19 mouse cellular contexts compared by ENCODE assay signal in the genomic region with DNA sequence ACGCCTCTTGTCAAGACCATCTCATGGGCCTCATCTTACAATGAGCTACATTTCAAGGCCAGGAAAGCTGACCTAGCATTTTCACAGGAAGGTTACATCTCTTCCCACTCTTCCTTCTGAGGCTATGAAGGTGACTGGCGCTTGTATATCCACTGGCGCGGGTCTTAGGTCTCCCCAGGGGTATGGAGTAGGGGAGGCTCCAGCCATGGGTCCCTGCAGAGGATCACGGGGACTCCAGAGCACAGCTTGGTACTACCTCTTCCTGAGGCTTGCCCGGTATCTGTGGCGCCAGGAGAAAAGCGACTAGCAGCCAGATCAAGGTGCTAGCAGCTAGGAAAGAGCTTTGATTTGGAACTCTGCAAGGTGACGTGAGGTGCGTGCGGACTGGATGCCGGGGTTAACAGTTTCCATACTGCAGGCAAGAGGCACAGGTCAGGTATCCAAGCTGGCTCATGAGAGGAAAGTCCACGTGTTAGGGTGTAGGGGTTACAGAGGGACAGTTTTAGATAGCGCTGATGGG. TPM values are rescaled to one million over a fixed set of nuclear protein-coding genes. Genes with fewer than 3 reads are reported as not detected.
DNase-seq lines count a peak whose midpoint lies in the region; ATAC-seq and TF ChIP-seq lines count a peak whose summit lies in the region.
"Had no signal": no experiment of that assay in that cellular context is flagged by ENCODE, and none has a peak within 500 bp of the region (broad histone marks: within the 10 kb centered on the region; RNA-seq: fewer than 3 reads in every experiment).

No protein-coding gene starts in this region.

- no peak overlapping the region for H3K27ac ChIP-seq in embryonic facial prominence, embryonic 15.5 days (replicated peaks)
- H3K27ac ChIP-seq in embryonic facial prominence, embryonic 10.5 days (replicated peaks) = no peak overlapping the region
- peak overlapping the region; percentile 94 for H3K27ac ChIP-seq in heart, adult 2 months
- H3K27ac ChIP-seq in heart, embryonic 15.5 days = peak overlapping the region; percentile 96
- H3K27ac ChIP-seq in stomach, embryonic 15.5 days = no peak overlapping the region
- H3K27ac ChIP-seq: embryonic facial prominence, embryonic 13.5 days; forebrain, embryonic 10.5 days; forebrain, embryonic 15.5 days; hindbrain, embryonic 15.5 days; kidney, embryonic 15.5 days had no signal

- no peak for DNase-seq in embryonic facial prominence, embryonic 10.5 days (ENCODE audit: low spot score)
- no peak for DNase-seq in heart, adult 2 months
- DNase-seq in heart, postnatal 14 days = no peak
- no peak for DNase-seq in heart, adult 9 months (ENCODE audit: low spot score in 2 of 2)
- DNase-seq: B cell, adult 2 months; cerebellum, adult 11-12 months; cerebellum, adult 9-10 months; cerebellum, postnatal 25 days had no signal

- no peak for TF ChIP-seq CTCF in heart, adult 2 months (IDR thresholded peaks at IDR 0.05)

- no peaks in the 10 kb centered on the region for H3K36me3 ChIP-seq in embryonic facial prominence, embryonic 15.5 days
- no peaks in the 10 kb centered on the region for H3K36me3 ChIP-seq in embryonic facial prominence, embryonic 10.5 days (replicated peaks)
- peaks cover 18% of the 10 kb centered on the region for H3K36me3 ChIP-seq in heart, adult 2 months (ENCODE audit: control insufficient read depth, insufficient read depth, low read length)
- H3K36me3 ChIP-seq in heart, embryonic 15.5 days = no peaks in the 10 kb centered on the region
- H3K36me3 ChIP-seq in stomach, embryonic 15.5 days = no peaks in the 10 kb centered on the region
- H3K36me3 ChIP-seq: embryonic facial prominence, embryonic 13.5 days; forebrain, embryonic 10.5 days; forebrain, embryonic 15.5 days; hindbrain, embryonic 15.5 days; kidney, embryonic 15.5 days had no signal

- TF ChIP-seq POLR2A in heart, adult 2 months (IDR thresholded peaks at IDR 0.05; ENCODE audit: insufficient read depth, low read depth, low read length) = no peak

- intact Hi-C loops in heart, adult 2 months (cut with DNase I) = loop anchor here (5.0 kb wide), 1 partner anchor 64 kb away; no protein-coding TSS in a partner anchor
- intact Hi-C loops in heart, postnatal 14 days (cut with DNase I) = loop anchor here (2.0 kb wide), 2 partner anchors 39 to 57 kb away; no protein-coding TSS in a partner anchor

- no peak for TF ChIP-seq EP300 in heart, adult 2 months (IDR thresholded peaks at IDR 0.05; ENCODE audit: insufficient read depth, low read depth, low read length)

- 76% methylated on average over 14 of the region's 14 CpGs for WGBS in embryonic facial prominence, embryonic 15.5 days
- WGBS in embryonic facial prominence, embryonic 10.5 days = 83% methylated on average over 14 of the region's 14 CpGs
- 73% methylated on average over 14 of the region's 14 CpGs for WGBS in heart, adult 2 months
- WGBS in heart, embryonic 15.5 days = 82% methylated on average over 14 of the region's 14 CpGs
- WGBS in stomach, embryonic 15.5 days = 78% methylated on average over 14 of the region's 14 CpGs

- ATAC-seq in embryonic facial prominence, embryonic 15.5 days (ENCODE audit: insufficient number of reproducible peaks, low FRiP score, low TSS enrichment, low read depth) = no peak
- ATAC-seq in heart, embryonic 15.5 days (replicated peaks; ENCODE audit: insufficient number of reproducible peaks, insufficient read depth, low FRiP score, low read depth) = no peak
- no peak for ATAC-seq in stomach, embryonic 15.5 days (ENCODE audit: insufficient read depth, low FRiP score, low read depth)
- no peak for ATAC-seq in CD4-positive, CD25-positive, alpha-beta regulatory T cell, adult 4 months
- ATAC-seq: forebrain, embryonic 15.5 days had no signal

- H3K9ac ChIP-seq in embryonic facial prominence, embryonic 15.5 days = no peak overlapping the region
- H3K9ac ChIP-seq in heart, adult 2 months (ENCODE audit: low read depth, low read length) = no peak overlapping the region
- H3K9ac ChIP-seq in heart, embryonic 15.5 days = 0 out of 2 replicates have a peak overlapping the region, but pooled peaks have one; percentile 9
- H3K9ac ChIP-seq in stomach, embryonic 15.5 days = no peak overlapping the region
- H3K9ac ChIP-seq: embryonic facial prominence, embryonic 13.5 days; forebrain, embryonic 15.5 days; hindbrain, embryonic 15.5 days; kidney, embryonic 15.5 days had no signal

- H3K4me1 ChIP-seq in embryonic facial prominence, embryonic 15.5 days = peaks cover 40% of the 10 kb centered on the region
- peaks cover 41% of the 10 kb centered on the region for H3K4me1 ChIP-seq in embryonic facial prominence, embryonic 10.5 days
- peaks cover 30% of the 10 kb centered on the region for H3K4me1 ChIP-seq in heart, adult 2 months (ENCODE audit: control insufficient read depth, insufficient read depth, low read length)
- peaks cover 71% of the 10 kb centered on the region for H3K4me1 ChIP-seq in heart, embryonic 15.5 days (replicated peaks)
- peaks cover 30% of the 10 kb centered on the region for H3K4me1 ChIP-seq in stomach, embryonic 15.5 days

- H3K4me3 ChIP-seq in embryonic facial prominence, embryonic 15.5 days (replicated peaks) = no peak overlapping the region
- no peak overlapping the region for H3K4me3 ChIP-seq in embryonic facial prominence, embryonic 10.5 days
- no peak overlapping the region for H3K4me3 ChIP-seq in heart, adult 2 months
- H3K4me3 ChIP-seq in heart, embryonic 15.5 days = peak overlapping the region; percentile 75
- H3K4me3 ChIP-seq in stomach, embryonic 15.5 days (replicated peaks) = no peak overlapping the region
- H3K4me3 ChIP-seq: embryonic facial prominence, embryonic 13.5 days; forebrain, embryonic 10.5 days; forebrain, embryonic 15.5 days; hindbrain, embryonic 15.5 days; kidney, embryonic 15.5 days had no signal

- H3K4me2 ChIP-seq in embryonic facial prominence, embryonic 15.5 days (replicated peaks) = 0 out of 2 replicates have a peak overlapping the region, but pooled peaks have one; percentile 10
- H3K4me2 ChIP-seq in heart, embryonic 15.5 days = peak overlapping the region; percentile 73
- H3K4me2 ChIP-seq in stomach, embryonic 15.5 days = peak overlapping the region; percentile 93; the same call in 1 of the 2 replicates
- H3K4me2 ChIP-seq: embryonic facial prominence, embryonic 13.5 days; forebrain, embryonic 15.5 days had no signal

- H3K27me3 ChIP-seq in embryonic facial prominence, embryonic 15.5 days = peaks cover 17% of the 10 kb centered on the region
- H3K27me3 ChIP-seq in embryonic facial prominence, embryonic 10.5 days (replicated peaks; ENCODE audit: low read depth, poor library complexity, severe bottlenecking) = peaks cover 58% of the 10 kb centered on the region
- no peaks in the 10 kb centered on the region for H3K27me3 ChIP-seq in heart, adult 2 months (ENCODE audit: control insufficient read depth, insufficient read depth, low read length)
- peaks cover 14% of the 10 kb centered on the region; the same call in 1 of the 2 replicates for H3K27me3 ChIP-seq in heart, embryonic 15.5 days
- H3K27me3 ChIP-seq in stomach, embryonic 15.5 days (replicated peaks) = no peaks in the 10 kb centered on the region
- H3K27me3 ChIP-seq: hindbrain, embryonic 15.5 days had no signal

- no peaks in the 10 kb centered on the region for H3K9me3 ChIP-seq in embryonic facial prominence, embryonic 15.5 days (replicated peaks)
- H3K9me3 ChIP-seq in embryonic facial prominence, embryonic 10.5 days = no peaks in the 10 kb centered on the region
- no peaks in the 10 kb centered on the region for H3K9me3 ChIP-seq in heart, embryonic 15.5 days (replicated peaks)
- no peaks in the 10 kb centered on the region for H3K9me3 ChIP-seq in stomach, embryonic 15.5 days
- H3K9me3 ChIP-seq: embryonic facial prominence, embryonic 13.5 days; forebrain, embryonic 10.5 days; forebrain, embryonic 15.5 days; hindbrain, embryonic 15.5 days; kidney, embryonic 15.5 days had no signal

- no peaks in the 10 kb centered on the region for H3K79me2 ChIP-seq in heart, adult 2 months (replicated peaks; ENCODE audit: control insufficient read depth, insufficient read depth, low read length)

RNA-seq across cellular contexts. Expression of a gene that starts 2.7 kb away (rescaled TPM):
- 51.4 and 61.1 TPM in 2 replicates for polyA plus RNA-seq in embryonic facial prominence, embryonic 15.5 days (2015; fragmentation: Nextera tagmentation; extraction: Ambion mirVana)
- 7.8 and 8.2 TPM in 2 replicates for polyA plus RNA-seq in embryonic facial prominence, embryonic 10.5 days (2016; fragmentation: Nextera tagmentation; extraction: Ambion mirVana)
- total RNA-seq in heart, adult 2 months (2021) = 100 to 1,000 TPM; 114 to 129 TPM
- polyA plus RNA-seq in heart, adult 2 months (2012; rRNA removed) = 133 and 153 TPM in 2 replicates
- total RNA-seq in heart, postnatal 14 days (2021) = 100 to 1,000 TPM; 121 to 122 TPM
- polyA plus RNA-seq in heart, embryonic 15.5 days (2015; fragmentation: Nextera tagmentation; extraction: Ambion mirVana) = 222 and 235 TPM in 2 replicates
- 113 and 130 TPM in 2 replicates for polyA plus RNA-seq in stomach, embryonic 15.5 days (2015; fragmentation: Nextera tagmentation; extraction: Ambion mirVana)
- not detected for polyA plus RNA-seq in CD4-positive, CD25-positive, alpha-beta regulatory T cell, adult 4 months (2017; shearing (Covaris generic))
- total RNA-seq: MEL had no signal

RNA-seq across cellular contexts. Expression of a gene that starts 56.6 kb away (rescaled TPM):
- polyA plus RNA-seq in embryonic facial prominence, embryonic 15.5 days (2015; fragmentation: Nextera tagmentation; extraction: Ambion mirVana) = 0.72 and 0.85 TPM in 2 replicates
- 0.13 and 0.20 TPM in 2 replicates for polyA plus RNA-seq in embryonic facial prominence, embryonic 10.5 days (2016; fragmentation: Nextera tagmentation; extraction: Ambion mirVana)
- 1 to 10 TPM; 4.8 to 8.0 TPM for total RNA-seq in heart, adult 2 months (2021)
- polyA plus RNA-seq in heart, adult 2 months (2012; rRNA removed) = 10.2 and 17.0 TPM in 2 replicates
- total RNA-seq in heart, postnatal 14 days (2021) = 10 to 100 TPM; 13.8 to 14.6 TPM
- polyA plus RNA-seq in heart, embryonic 15.5 days (2015; fragmentation: Nextera tagmentation; extraction: Ambion mirVana) = 1.6 and 2.1 TPM in 2 replicates
- polyA plus RNA-seq in stomach, embryonic 15.5 days (2015; fragmentation: Nextera tagmentation; extraction: Ambion mirVana) = 2.8 and 3.0 TPM in 2 replicates
- polyA plus RNA-seq in CD4-positive, CD25-positive, alpha-beta regulatory T cell, adult 4 months (2017; shearing (Covaris generic)) = not detected
- total RNA-seq: MEL had no signal
- polyA plus RNA-seq: forebrain, embryonic 15.5 days; hindbrain, embryonic 11.5 days had no signal

Comparison
In these comparisons a context has a peak if more than half of its experiments do, and no peak if none do; other contexts are left out.
1. H3K27ac ChIP-seq: peak in heart, adult 2 months (single experiment) and heart, embryonic 15.5 days (single experiment); none in embryonic facial prominence, embryonic 15.5 days (single experiment), embryonic facial prominence, embryonic 10.5 days (single experiment) and stomach, embryonic 15.5 days (single experiment).
2. H3K4me2 ChIP-seq: peak in every context shown above with its lines; median percentile 93 in stomach, embryonic 15.5 days; 73 in heart, embryonic 15.5 days; 10 in embryonic facial prominence, embryonic 15.5 days.